Mouse (Mus musculus) midbrain, embryonic 11.5 days (tissue): ENCODE measurements at regions not wholly inside any gene's neighbourhood (a gene's known extent, or its start where the extent isn't known, plus 50 kb on each side); places are given as distances from the start of the nearest gene placed in this dataset.

ENCODE experiments used
- ATAC-seq: fragments of 200-750 bp; cut with Nextera tagmentation; 2 replicates; pipeline ENCODE4 v1.8.0; 2017; ENCODE audit warnings: moderate TSS enrichment, moderate library complexity; ENCODE audit not compliant: low FRiP score
- DNase-seq: peaks from one replicate; pipeline ENCODE4 v3.0.0; 2015; ENCODE audit warnings: low spot score; ENCODE audit errors: missing footprints
- H3K27ac ChIP-seq: fragments of 300-500 bp; sonication (generic); 2 replicates; pipeline ENCODE4 v1.5.1; 2014; ENCODE audit warnings: low read depth, low read length
- H3K27me3 ChIP-seq: fragments of 300-500 bp; sonication (generic); 2 replicates; pipeline ENCODE4 v1.6.1; 2014; ENCODE audit warnings: mild to moderate bottlenecking, low read length, moderate library complexity, mixed read lengths; ENCODE audit not compliant: control insufficient read depth, insufficient read depth
- H3K36me3 ChIP-seq: fragments of 300-500 bp; sonication (generic); 2 replicates; pipeline ENCODE4 v1.6.1; 2014; ENCODE audit warnings: mild to moderate bottlenecking, low read length, moderate library complexity, mixed read lengths; ENCODE audit not compliant: control insufficient read depth, insufficient read depth
- H3K4me1 ChIP-seq: fragments of 300-500 bp; sonication (generic); 2 replicates; pipeline ENCODE4 v1.6.1; 2014; ENCODE audit warnings: low read length; ENCODE audit not compliant: control insufficient read depth, insufficient read depth
- H3K4me2 ChIP-seq: fragments of 300-500 bp; sonication (generic); 2 replicates; pipeline ENCODE4 v1.6.1; 2014; ENCODE audit warnings: mild to moderate bottlenecking, moderate library complexity
- H3K4me3 ChIP-seq: fragments of 300-500 bp; sonication (generic); 2 replicates; pipeline ENCODE4 v1.5.1; 2014; ENCODE audit warnings: low read depth, low read length
- H3K9ac ChIP-seq: fragments of 300-500 bp; sonication (generic); 2 replicates; pipeline ENCODE4 v1.6.1; 2014; ENCODE audit warnings: low read length
- H3K9me3 ChIP-seq: fragments of 300-500 bp; sonication (generic); 2 replicates; pipeline ENCODE4 v1.6.1; 2016; ENCODE audit warnings: low read length; ENCODE audit not compliant: control insufficient read depth
- WGBS: fragments of 180-500 bp; shearing (Covaris S2); extraction: QIAGEN DNeasy Blood & Tissue Kit; methylation state at CpG from one replicate; pipeline ENCODE4 v1.1.7; 2014; 5-methylcytosine and 5-hydroxymethylcytosine counted together

- ATAC-seq (no peak), DNase-seq (no peak)
- H3K9me3 ChIP-seq: no peaks in the 10 kb centered on the region
- H3K36me3 ChIP-seq: no peaks in the 10 kb centered on the region
- H3K27me3 ChIP-seq: no peaks in the 10 kb centered on the region
- WGBS: 96% methylated on average over 1 of the region's 1 CpGs
- H3K4me2 ChIP-seq: no peak overlapping the region
- no peaks in the 10 kb centered on the region for H3K4me1 ChIP-seq
- H3K27ac ChIP-seq: no peak overlapping the region
- no peak overlapping the region for H3K9ac ChIP-seq
- H3K4me3 ChIP-seq: no peak overlapping the region
Measured at GRCm38 (mm10) chr11:55712350-55712749, 104.4 kb upstream of the Glra1 start.

GRCm38 (mm10) chr11:55707467-55707866 lies 99.5 kb upstream of the Glra1 start:
- H3K27me3 ChIP-seq: no peaks in the 10 kb centered on the region
- no peaks in the 10 kb centered on the region for H3K4me1 ChIP-seq
- no peak overlapping the region for H3K27ac ChIP-seq
- no peak overlapping the region for H3K4me2 ChIP-seq
- no peak for ATAC-seq
- no peak for DNase-seq
- WGBS: 78% methylated on average over 5 of the region's 5 CpGs
- H3K9me3 ChIP-seq: no peaks in the 10 kb centered on the region
- no peaks in the 10 kb centered on the region for H3K36me3 ChIP-seq
- H3K9ac ChIP-seq: no peak overlapping the region
- no peak overlapping the region for H3K4me3 ChIP-seq

- H3K9ac ChIP-seq: no peak overlapping the region
- no peak overlapping the region for H3K4me3 ChIP-seq
- WGBS: 86% methylated on average over 2 of the region's 2 CpGs
- no peaks in the 10 kb centered on the region for H3K27me3 ChIP-seq
- H3K4me1 ChIP-seq: no peaks in the 10 kb centered on the region
- H3K4me2 ChIP-seq: no peak overlapping the region
- DNase-seq: no peak
- H3K27ac ChIP-seq: no peak overlapping the region
- H3K9me3 ChIP-seq: no peaks in the 10 kb centered on the region
- no peaks in the 10 kb centered on the region for H3K36me3 ChIP-seq
- ATAC-seq: no peak
Measured at GRCm38 (mm10) chr11:55701921-55702320, 93.9 kb upstream of the Glra1 start.

- Histone ChIP-seq H3K4me1 (no peaks in the 10 kb centered on the region), H3K27me3 (no peaks in the 10 kb centered on the region), H3K9ac (no peak overlapping the region), H3K9me3 (no peaks in the 10 kb centered on the region), H3K4me2 (no peak overlapping the region), H3K4me3 (no peak overlapping the region), H3K36me3 (no peaks in the 10 kb centered on the region), H3K27ac (peak overlapping the region; percentile 21; the same call in 1 of the 2 replicates)
- 44% methylated on average over 3 of the region's 3 CpGs for WGBS
- ATAC-seq (peak; percentile 87), DNase-seq (peak; percentile 86)
Measured at GRCm38 (mm10) chr11:55685031-55685519, 77.1 kb upstream of the Glra1 start.

- H3K4me3 ChIP-seq: no peak overlapping the region
- H3K9me3 ChIP-seq: no peaks in the 10 kb centered on the region
- DNase-seq: peak; percentile 87
- no peak; the same call in 1 of the 2 replicates for ATAC-seq
- no peak overlapping the region for H3K9ac ChIP-seq
- WGBS: 39% methylated on average over 10 of the region's 10 CpGs
- H3K4me1 ChIP-seq: no peaks in the 10 kb centered on the region
- no peaks in the 10 kb centered on the region for H3K27me3 ChIP-seq
- no peak overlapping the region for H3K27ac ChIP-seq
- no peaks in the 10 kb centered on the region for H3K36me3 ChIP-seq
- H3K4me2 ChIP-seq: no peak overlapping the region
Measured at GRCm38 (mm10) chr11:55682351-55682961, 74.5 kb upstream of the Glra1 start.

GRCm38 (mm10) chr11:55681226-55681980 lies 73.4 kb upstream of the Glra1 start:
- Histone ChIP-seq H3K4me1 (no peaks in the 10 kb centered on the region), H3K27me3 (no peaks in the 10 kb centered on the region), H3K36me3 (no peaks in the 10 kb centered on the region), H3K4me3 (no peak overlapping the region), H3K9me3 (no peaks in the 10 kb centered on the region), H3K4me2 (no peak overlapping the region), H3K9ac (no peak overlapping the region), H3K27ac (no peak overlapping the region)
- ATAC-seq: no peak
- WGBS: 81% methylated on average over 21 of the region's 21 CpGs
- DNase-seq: no peak

- H3K4me2 ChIP-seq: no peak overlapping the region
- no peak overlapping the region for H3K9ac ChIP-seq
- no peaks in the 10 kb centered on the region for H3K9me3 ChIP-seq
- no peak overlapping the region for H3K4me3 ChIP-seq
- WGBS: 95% methylated on average over 4 of the region's 4 CpGs
- DNase-seq (no peak), ATAC-seq (no peak)
- no peaks in the 10 kb centered on the region for H3K36me3 ChIP-seq
- H3K27me3 ChIP-seq: no peaks in the 10 kb centered on the region
- no peaks in the 10 kb centered on the region for H3K4me1 ChIP-seq
- H3K27ac ChIP-seq: no peak overlapping the region
Measured at GRCm38 (mm10) chr11:55663108-55663507, 55.1 kb upstream of the Glra1 start.

GRCm38 (mm10) chr11:55662283-55662682 lies 54.3 kb upstream of the Glra1 start:
- WGBS: 78% methylated on average over 3 of the region's 3 CpGs
- H3K4me3 ChIP-seq: no peak overlapping the region
- ATAC-seq (no peak), DNase-seq (no peak)
- no peaks in the 10 kb centered on the region for H3K9me3 ChIP-seq
- no peaks in the 10 kb centered on the region for H3K27me3 ChIP-seq
- no peak overlapping the region for H3K27ac ChIP-seq
- H3K4me2 ChIP-seq: no peak overlapping the region
- H3K9ac ChIP-seq: no peak overlapping the region
- no peaks in the 10 kb centered on the region for H3K36me3 ChIP-seq
- H3K4me1 ChIP-seq: no peaks in the 10 kb centered on the region
